Mouse (Mus musculus): Measurements from ENCODE around the gene Adgrg5. TPM values are rescaled to one million over a fixed set of nuclear protein-coding genes. Genes with fewer than 3 reads are reported as not detected.

Adgrg5 gene
- polyA plus RNA-seq, 1 experiment from 2014 or later = 0.09 TPM

DNA sequence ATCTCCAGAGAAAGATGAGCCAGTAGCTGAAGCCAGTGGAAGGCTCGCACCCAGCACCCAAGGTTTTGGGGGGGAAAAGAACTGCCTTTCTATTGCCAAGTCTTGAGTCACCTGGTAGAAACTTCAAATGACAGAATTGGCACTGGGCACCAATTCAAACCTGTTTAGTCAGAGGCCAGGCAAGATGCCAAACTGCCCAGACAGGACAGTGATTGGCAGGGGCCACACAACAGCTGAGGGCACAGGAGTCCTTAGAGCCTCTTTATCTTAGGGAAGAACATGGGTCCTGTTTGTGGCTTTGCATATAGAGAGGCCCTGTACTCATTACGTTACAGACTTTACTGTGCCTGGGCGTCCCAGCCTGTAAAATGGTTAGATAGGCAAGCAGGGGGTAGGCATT, 44.1 kb downstream of the Adgrg5 start:
- Histone ChIP-seq H3K9ac (no peak overlapping the region), H3K4me3 (no peak overlapping the region), H3K27me3 (replicated peaks) (no peaks in the 10 kb centered on the region), H3K9me3 (replicated peaks) (no peaks in the 10 kb centered on the region), H3K36me3 (no peaks in the 10 kb centered on the region), H3K27ac (ENCODE audit: poor library complexity, severe bottlenecking) (no peak overlapping the region), H3K4me1 (replicated peaks) (peaks cover 13% of the 10 kb centered on the region), H3K4me2 (no peak overlapping the region)
- 78% methylated on average over 3 of the region's 3 CpGs for WGBS
- no peak for ATAC-seq (ENCODE audit: insufficient number of reproducible peaks, low FRiP score)

DNA sequence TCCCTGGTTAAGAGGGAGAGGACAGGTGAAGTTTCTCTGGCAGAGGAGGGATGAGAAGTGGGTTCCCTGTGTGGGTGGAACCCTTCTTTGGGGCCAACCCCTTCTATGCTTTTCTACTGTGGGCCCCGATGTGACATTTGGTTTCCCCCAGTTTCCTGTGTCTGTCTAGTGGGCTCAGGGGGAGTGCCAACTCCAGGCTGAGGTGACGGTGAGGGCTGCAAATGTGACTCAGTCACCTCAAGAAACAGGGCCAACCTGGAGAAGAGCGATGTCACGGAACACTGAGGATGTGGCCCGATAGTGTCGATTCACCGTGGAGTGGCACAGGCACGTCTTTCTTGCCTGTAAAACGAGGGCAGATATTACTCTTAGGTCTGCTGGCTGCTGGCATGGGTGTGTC, 49.8 kb downstream of the Adgrg5 start:
- no peak overlapping the region for H3K4me3 ChIP-seq
- H3K9me3 ChIP-seq (replicated peaks) = no peaks in the 10 kb centered on the region
- no peak overlapping the region for H3K4me2 ChIP-seq
- H3K27ac ChIP-seq (ENCODE audit: poor library complexity, severe bottlenecking) = no peak overlapping the region
- no peaks in the 10 kb centered on the region for H3K36me3 ChIP-seq
- H3K27me3 ChIP-seq (replicated peaks) = peaks cover 43% of the 10 kb centered on the region
- peaks cover 16% of the 10 kb centered on the region for H3K4me1 ChIP-seq (replicated peaks)
- 84% methylated on average over 9 of the region's 9 CpGs for WGBS
- no peak overlapping the region for H3K9ac ChIP-seq
- no peak for ATAC-seq (ENCODE audit: insufficient number of reproducible peaks, low FRiP score)

DNA sequence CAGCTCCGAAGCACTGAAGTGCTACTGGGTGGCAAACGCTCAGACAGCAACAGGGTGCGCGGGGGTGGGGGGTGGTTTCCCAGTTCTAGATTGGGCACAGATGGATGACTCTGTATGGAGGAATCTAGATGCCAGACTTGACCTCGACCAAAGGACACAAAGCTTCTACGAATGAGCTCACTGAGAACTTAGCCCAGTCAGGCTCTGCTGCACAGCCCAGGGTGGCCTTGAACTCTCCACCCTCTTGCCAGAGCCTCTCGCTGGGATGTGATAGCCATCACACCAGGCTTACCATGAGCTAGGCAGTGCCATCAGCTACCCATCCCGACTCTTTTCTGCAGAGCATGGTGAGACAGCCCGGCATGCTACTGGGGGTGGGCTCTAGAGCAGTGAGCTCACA, 50.3 kb downstream of the Adgrg5 start:
- peaks cover 17% of the 10 kb centered on the region for H3K4me1 ChIP-seq (replicated peaks)
- WGBS = 77% methylated on average over 9 of the region's 9 CpGs
- no peak overlapping the region for H3K4me3 ChIP-seq
- H3K9ac ChIP-seq = no peak overlapping the region
- H3K36me3 ChIP-seq = no peaks in the 10 kb centered on the region
- peaks cover 48% of the 10 kb centered on the region for H3K27me3 ChIP-seq (replicated peaks)
- ATAC-seq (ENCODE audit: insufficient number of reproducible peaks, low FRiP score) = no peak
- H3K4me2 ChIP-seq = no peak overlapping the region
- no peak overlapping the region for H3K27ac ChIP-seq (ENCODE audit: poor library complexity, severe bottlenecking)
- H3K9me3 ChIP-seq (replicated peaks) = no peaks in the 10 kb centered on the region

DNA sequence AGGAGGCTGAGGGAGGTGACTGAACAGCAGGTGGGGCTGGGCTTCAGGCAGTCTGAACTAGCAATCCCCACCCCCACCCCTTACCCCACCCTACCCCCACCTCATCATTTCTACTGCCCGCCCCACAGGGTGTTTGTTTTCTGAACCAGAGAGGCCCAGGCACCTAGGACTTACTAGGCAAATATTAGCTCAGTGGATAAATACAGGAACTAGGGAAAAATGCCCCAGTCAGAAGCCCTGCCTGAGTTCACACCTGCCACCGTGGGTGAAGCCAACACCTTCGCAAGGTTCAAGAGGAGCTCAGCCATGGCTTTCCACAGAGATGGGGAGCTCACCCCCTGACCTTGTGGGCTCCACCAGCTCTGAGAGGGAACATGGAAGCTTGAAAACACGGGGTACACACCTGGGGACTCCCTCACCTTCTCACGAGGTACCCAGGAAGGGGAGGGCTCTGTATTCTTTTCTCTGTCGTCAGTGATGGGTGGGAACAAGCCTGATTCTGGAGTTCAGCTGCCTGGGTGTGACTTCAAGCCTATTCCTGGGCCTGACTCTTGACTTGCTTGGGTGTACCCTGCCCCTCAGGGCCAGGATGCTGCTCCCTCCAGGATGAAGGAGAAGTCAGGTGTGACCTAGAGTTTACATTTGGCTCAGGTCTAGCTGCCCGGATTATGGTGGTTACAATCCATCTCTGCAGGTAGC, 51.1 kb downstream of the Adgrg5 start, which contains the start of gene Adgrg1:
TSS of gene Adgrg1 (plus strand) at position 285 of the 699 bp plus-strand sequence.
- Histone ChIP-seq H3K36me3 (no peaks in the 10 kb centered on the region), H3K9me3 (replicated peaks) (no peaks in the 10 kb centered on the region), H3K4me3 (no peak within 1 kb of the TSS), H3K27ac (ENCODE audit: poor library complexity, severe bottlenecking) (no peak within 1 kb of the TSS), H3K27me3 (replicated peaks) (peaks cover 53% of the 10 kb centered on the region), H3K4me2 (no peak within 1 kb of the TSS), H3K9ac (no peak within 1 kb of the TSS), H3K4me1 (replicated peaks) (peaks cover 17% of the 10 kb centered on the region)
- WGBS = 41% methylated on average over 7 of the region's 7 CpGs
- ATAC-seq (ENCODE audit: insufficient number of reproducible peaks, low FRiP score) = no peak

DNA sequence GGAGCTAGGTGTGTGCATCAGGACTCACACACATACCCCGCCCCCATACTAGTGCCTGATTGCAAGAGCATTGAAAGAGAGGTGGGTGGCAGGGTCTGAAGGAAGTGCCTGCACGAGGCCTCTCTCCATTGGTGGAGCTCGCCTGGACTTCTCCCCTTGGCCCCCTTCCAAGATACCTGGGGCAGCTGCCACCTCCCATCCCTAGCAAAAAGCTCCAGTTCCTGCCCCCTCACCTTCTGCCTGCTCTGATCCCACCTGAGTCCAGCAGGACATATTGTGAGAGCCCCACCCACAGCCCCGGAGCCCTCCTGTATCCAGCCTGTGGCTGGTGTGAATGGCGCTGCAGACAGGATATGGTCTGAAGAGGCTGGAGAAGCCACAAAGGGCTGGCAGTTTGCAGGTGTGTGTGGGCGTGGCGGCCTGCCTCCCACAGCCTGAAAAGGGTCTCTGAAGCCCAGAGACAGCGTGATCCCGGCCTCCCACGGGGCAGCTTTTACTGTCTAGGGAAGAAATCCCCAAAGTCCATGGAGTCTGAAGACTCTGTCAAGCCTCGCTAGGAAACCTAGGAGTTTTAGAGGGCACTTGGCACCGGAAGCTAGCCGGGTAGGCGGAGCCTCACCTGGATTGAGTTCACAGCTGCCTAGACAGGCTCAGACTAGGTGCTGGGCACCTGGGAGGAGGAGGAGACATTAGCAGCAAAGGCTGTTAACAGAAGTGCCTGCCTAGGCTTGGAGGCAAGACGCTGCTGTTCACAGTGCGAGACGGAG, 53.3 kb downstream of the Adgrg5 start:
- ATAC-seq (ENCODE audit: insufficient number of reproducible peaks, low FRiP score) = no peak
- H3K27me3 ChIP-seq (replicated peaks) = peaks cover 57% of the 10 kb centered on the region
- no peak overlapping the region for H3K27ac ChIP-seq (ENCODE audit: poor library complexity, severe bottlenecking)
- no peaks in the 10 kb centered on the region for H3K9me3 ChIP-seq (replicated peaks)
- H3K9ac ChIP-seq = peak overlapping the region; percentile 34
- peak overlapping the region; percentile 10 for H3K4me3 ChIP-seq
- 20% methylated on average over 17 of the region's 17 CpGs for WGBS
- H3K36me3 ChIP-seq = no peaks in the 10 kb centered on the region
- peaks cover 25% of the 10 kb centered on the region for H3K4me1 ChIP-seq (replicated peaks)
- H3K4me2 ChIP-seq = peak overlapping the region; percentile 57

DNA sequence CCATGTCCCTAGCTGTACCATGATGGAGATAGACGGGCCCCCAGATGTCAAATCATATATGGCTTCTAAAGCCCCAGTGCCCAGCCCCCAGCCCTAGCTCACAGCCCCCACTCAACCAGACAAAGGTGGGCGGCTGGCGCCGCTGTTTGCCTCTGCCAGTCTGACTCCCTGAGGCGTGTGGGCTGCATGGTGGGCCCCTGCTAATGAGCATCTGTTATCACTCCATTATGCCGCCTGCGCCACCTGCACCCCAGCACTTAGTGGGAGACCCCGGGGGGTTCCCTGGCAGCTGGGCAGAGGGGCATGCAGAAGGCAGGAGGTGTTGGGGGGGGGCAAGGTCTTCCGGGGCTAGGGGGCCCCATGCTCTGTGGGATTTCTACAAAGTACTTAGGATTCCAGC, 54.6 kb downstream of the Adgrg5 start:
- no peaks in the 10 kb centered on the region for H3K36me3 ChIP-seq
- peaks cover 53% of the 10 kb centered on the region for H3K27me3 ChIP-seq (replicated peaks)
- H3K4me2 ChIP-seq = no peak overlapping the region; the same call in 1 of the 2 replicates
- H3K9ac ChIP-seq = no peak overlapping the region
- WGBS = 45% methylated on average over 9 of the region's 9 CpGs
- peaks cover 31% of the 10 kb centered on the region for H3K4me1 ChIP-seq (replicated peaks)
- H3K9me3 ChIP-seq (replicated peaks) = no peaks in the 10 kb centered on the region
- H3K4me3 ChIP-seq = no peak overlapping the region
- ATAC-seq (ENCODE audit: insufficient number of reproducible peaks, low FRiP score) = no peak
- no peak overlapping the region for H3K27ac ChIP-seq (ENCODE audit: poor library complexity, severe bottlenecking)

DNA sequence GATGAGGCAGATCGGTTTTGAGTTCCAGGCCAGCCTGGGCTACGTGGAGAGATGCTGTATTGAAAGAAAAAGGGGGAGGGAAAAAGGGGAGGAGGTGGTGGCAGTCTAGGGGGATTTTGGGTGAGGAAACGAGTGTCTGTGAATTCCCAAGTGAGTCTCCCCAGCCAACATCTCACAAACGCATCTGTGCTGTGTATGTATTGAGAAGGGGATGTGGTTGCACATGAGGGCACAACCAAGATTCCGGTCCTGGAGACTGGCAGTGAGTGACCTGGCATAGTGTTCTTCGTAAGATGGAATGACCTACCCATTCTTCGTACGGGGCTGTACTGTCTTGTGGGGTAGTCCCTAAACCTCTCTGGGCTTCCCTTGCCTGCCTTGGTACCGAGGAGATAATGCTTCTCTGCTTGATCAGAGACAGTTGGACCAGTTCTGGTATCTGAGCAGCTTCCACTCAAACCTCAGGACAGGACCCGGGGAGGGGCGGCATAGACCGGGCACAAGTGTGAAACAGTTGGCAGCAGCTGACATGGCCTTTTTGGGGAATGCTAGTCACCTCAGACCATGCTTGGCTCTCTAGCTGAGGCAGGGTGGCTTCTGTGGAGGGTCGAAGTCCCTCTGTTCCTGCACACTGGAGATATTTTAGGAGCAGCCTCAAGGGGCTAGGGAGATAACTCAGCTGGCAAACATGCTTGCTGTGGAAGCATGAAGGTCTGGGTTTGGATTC, 55.3 kb downstream of the Adgrg5 start:
- Histone ChIP-seq H3K4me1 (replicated peaks) (peaks cover 37% of the 10 kb centered on the region), H3K36me3 (no peaks in the 10 kb centered on the region), H3K9me3 (replicated peaks) (no peaks in the 10 kb centered on the region), H3K27ac (ENCODE audit: poor library complexity, severe bottlenecking) (no peak overlapping the region), H3K4me2 (no peak overlapping the region), H3K4me3 (no peak overlapping the region), H3K9ac (no peak overlapping the region), H3K27me3 (replicated peaks) (peaks cover 48% of the 10 kb centered on the region)
- no peak for ATAC-seq (ENCODE audit: insufficient number of reproducible peaks, low FRiP score)
- WGBS = 64% methylated on average over 13 of the region's 13 CpGs

DNA sequence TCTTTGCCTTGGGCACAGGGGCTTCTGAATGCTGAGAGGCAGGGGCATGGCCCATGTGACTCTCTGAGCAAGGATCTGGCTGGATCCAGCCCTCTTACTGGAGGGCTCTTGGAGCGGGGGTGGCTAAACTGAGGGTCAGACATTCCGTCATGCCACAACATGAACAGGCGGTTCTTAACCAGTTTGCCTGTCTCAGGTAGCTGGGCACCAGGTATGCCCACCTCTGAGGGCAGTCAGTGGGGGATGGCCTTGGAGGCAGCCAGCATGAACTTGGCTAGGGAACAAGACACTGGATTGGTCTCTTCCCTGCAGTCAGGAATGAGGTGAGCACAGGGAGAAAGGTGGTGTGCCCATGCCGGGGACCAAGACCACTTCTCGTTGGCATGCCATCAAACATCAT, 56.7 kb downstream of the Adgrg5 start:
- no peak overlapping the region for H3K4me2 ChIP-seq
- H3K27ac ChIP-seq (ENCODE audit: poor library complexity, severe bottlenecking) = no peak overlapping the region
- H3K9me3 ChIP-seq (replicated peaks) = no peaks in the 10 kb centered on the region
- peaks cover 40% of the 10 kb centered on the region for H3K27me3 ChIP-seq (replicated peaks)
- WGBS = 85% methylated on average over 5 of the region's 5 CpGs
- H3K4me3 ChIP-seq = no peak overlapping the region
- no peak for ATAC-seq (ENCODE audit: insufficient number of reproducible peaks, low FRiP score)
- H3K4me1 ChIP-seq (replicated peaks) = peaks cover 52% of the 10 kb centered on the region
- no peaks in the 10 kb centered on the region for H3K36me3 ChIP-seq
- no peak overlapping the region for H3K9ac ChIP-seq

DNA sequence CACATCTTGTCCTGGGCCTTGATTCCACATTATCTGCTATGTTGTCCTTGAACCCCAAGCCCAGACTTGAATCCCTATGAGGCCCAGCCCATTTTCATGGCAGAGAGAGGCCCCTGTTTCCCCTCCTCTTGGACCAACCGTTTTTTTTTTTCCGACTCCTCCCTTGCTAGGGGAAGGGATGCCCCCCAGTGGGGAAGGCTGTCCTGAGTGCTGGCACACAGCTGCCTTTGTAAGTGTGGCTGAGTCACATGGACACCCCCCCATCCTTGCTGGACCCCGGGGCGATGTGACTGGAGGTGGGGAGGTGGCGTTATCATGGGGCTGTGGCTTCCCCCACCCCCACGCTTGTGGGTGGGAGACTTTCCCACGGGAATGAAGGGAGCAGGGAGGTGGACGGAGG, 57.5 kb downstream of the Adgrg5 start:
- no peak overlapping the region for H3K27ac ChIP-seq (ENCODE audit: poor library complexity, severe bottlenecking)
- no peaks in the 10 kb centered on the region for H3K36me3 ChIP-seq
- peaks cover 54% of the 10 kb centered on the region for H3K4me1 ChIP-seq (replicated peaks)
- no peaks in the 10 kb centered on the region for H3K9me3 ChIP-seq (replicated peaks)
- no peak overlapping the region for H3K4me3 ChIP-seq
- no peak overlapping the region for H3K9ac ChIP-seq
- H3K4me2 ChIP-seq = no peak overlapping the region
- no peak for ATAC-seq (ENCODE audit: insufficient number of reproducible peaks, low FRiP score)
- WGBS = 46% methylated on average over 8 of the region's 8 CpGs
- peaks cover 33% of the 10 kb centered on the region for H3K27me3 ChIP-seq (replicated peaks)

DNA sequence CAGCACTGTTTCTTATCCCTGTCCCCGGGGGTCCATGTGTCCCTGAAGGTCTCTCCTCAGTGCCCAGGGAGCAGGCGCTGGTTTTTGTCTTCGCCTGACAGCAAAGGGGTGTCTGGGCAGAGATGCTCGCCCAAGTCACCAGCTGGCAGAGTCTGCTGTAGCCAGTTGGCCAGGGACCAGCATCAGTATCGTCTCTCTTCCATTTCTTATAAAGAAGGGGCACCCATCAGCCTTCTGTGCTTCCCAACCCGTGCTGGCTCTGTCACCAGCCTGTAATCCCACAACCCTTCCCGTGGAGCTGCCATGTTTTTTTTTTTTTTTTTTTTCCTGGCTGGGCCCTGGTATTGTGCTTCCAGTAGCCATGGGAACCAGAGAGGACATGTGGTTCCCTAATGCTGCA, 58.4 kb downstream of the Adgrg5 start:
- Histone ChIP-seq H3K4me3 (no peak overlapping the region), H3K27ac (ENCODE audit: poor library complexity, severe bottlenecking) (no peak overlapping the region), H3K9me3 (replicated peaks) (no peaks in the 10 kb centered on the region), H3K4me1 (replicated peaks) (peaks cover 57% of the 10 kb centered on the region), H3K4me2 (no peak overlapping the region), H3K36me3 (no peaks in the 10 kb centered on the region), H3K27me3 (replicated peaks) (peaks cover 26% of the 10 kb centered on the region), H3K9ac (no peak overlapping the region)
- ATAC-seq (ENCODE audit: insufficient number of reproducible peaks, low FRiP score) = no peak
- WGBS = 76% methylated on average over 7 of the region's 7 CpGs

DNA sequence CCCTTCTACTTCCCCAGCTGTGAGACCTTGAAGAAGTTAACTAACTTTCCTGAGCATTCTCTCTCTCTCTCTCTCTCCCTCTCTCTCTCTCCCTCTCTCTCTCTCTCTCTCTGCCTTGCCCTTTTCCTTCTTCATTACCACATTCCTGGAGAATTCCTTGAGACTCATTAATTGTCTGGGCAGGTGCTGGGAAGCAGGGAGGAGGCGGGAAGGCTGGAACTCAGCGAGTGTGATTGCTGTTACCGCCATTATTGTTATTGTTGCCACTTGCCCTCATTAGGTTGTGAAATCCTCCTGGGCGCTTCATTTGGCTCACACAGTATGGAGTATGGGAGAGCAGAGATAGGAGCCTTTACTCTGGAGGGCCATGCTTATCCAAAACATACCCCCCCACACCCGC, 59.7 kb downstream of the Adgrg5 start:
- Histone ChIP-seq H3K4me3 (no peak overlapping the region), H3K4me1 (replicated peaks) (peaks cover 52% of the 10 kb centered on the region), H3K27me3 (replicated peaks) (peaks cover 15% of the 10 kb centered on the region), H3K27ac (ENCODE audit: poor library complexity, severe bottlenecking) (no peak overlapping the region), H3K36me3 (no peaks in the 10 kb centered on the region), H3K9ac (no peak overlapping the region), H3K9me3 (replicated peaks) (no peaks in the 10 kb centered on the region), H3K4me2 (no peak overlapping the region)
- ATAC-seq (ENCODE audit: insufficient number of reproducible peaks, low FRiP score) = no peak
- WGBS = 19% methylated on average over 5 of the region's 5 CpGs
